Mouse (Mus musculus) liver, embryonic 16.5 days (tissue): ENCODE data around the gene Tpst1. TPM values are rescaled to one million over a fixed set of nuclear protein-coding genes. Genes with fewer than 3 reads are reported as not detected.

Experiments
- ATAC-seq: fragments of 200-750 bp; cut with Nextera tagmentation; 2 replicates; pipeline ENCODE4 v1.8.0; 2017; ENCODE audit warnings: low read depth, mild to moderate bottlenecking, moderate number of reproducible peaks, moderate library complexity
- H3K27ac ChIP-seq: fragments of 300-500 bp; sonication (generic); 2 replicates; pipeline ENCODE4 v1.5.1; 2014; ENCODE audit warnings: mild to moderate bottlenecking, low read length
- H3K27me3 ChIP-seq: fragments of 300-500 bp; sonication (generic); 2 replicates; pipeline ENCODE4 v1.6.1; 2014; ENCODE audit warnings: low read depth, low read length, mixed read lengths; ENCODE audit not compliant: control insufficient read depth, insufficient read depth
- H3K36me3 ChIP-seq: fragments of 300-500 bp; sonication (generic); 2 replicates; pipeline ENCODE4 v1.6.1; 2014; ENCODE audit warnings: mild to moderate bottlenecking; ENCODE audit not compliant: control insufficient read depth, insufficient read depth
- H3K4me1 ChIP-seq: fragments of 300-500 bp; sonication (generic); 2 replicates; pipeline ENCODE4 v1.6.1; 2014; ENCODE audit warnings: low read depth, low read length, mixed read lengths; ENCODE audit not compliant: control insufficient read depth
- H3K4me2 ChIP-seq: fragments of 300-500 bp; sonication (generic); 2 replicates; pipeline ENCODE4 v1.6.1; 2014; ENCODE audit warnings: low read depth, low read length, mixed read lengths
- H3K4me3 ChIP-seq: fragments of 300-500 bp; sonication (generic); 2 replicates; pipeline ENCODE4 v1.5.1; 2014; ENCODE audit warnings: low read depth, mild to moderate bottlenecking, low read length
- H3K9ac ChIP-seq: fragments of 300-500 bp; sonication (generic); 2 replicates; pipeline ENCODE4 v1.6.1; 2014; ENCODE audit warnings: low read depth, low read length
- H3K9me3 ChIP-seq: fragments of 300-500 bp; sonication (generic); replicated peaks from 2 replicates; pipeline ENCODE4 v1.6.1; 2016; ENCODE audit warnings: low read length; ENCODE audit not compliant: control insufficient read depth
- WGBS: fragments of 180-500 bp; shearing (Covaris S2); extraction: QIAGEN DNeasy Blood & Tissue Kit; methylation state at CpG from one replicate; pipeline ENCODE4 v1.1.7; 2014; ENCODE audit not compliant: insufficient replicate concordance; 5-methylcytosine and 5-hydroxymethylcytosine counted together
- polyA plus RNA-seq: library from polyadenylated mRNA; unstranded; fragments of >200 nt; fragmentation: Nextera tagmentation; extraction: Ambion mirVana; gene quantifications from 2 replicates; pipeline ENCODE4 v1.2.1, GENCODE M21; 2015

Tpst1 gene
- polyA plus RNA-seq, 1 experiment from 2014 or later: 20.9 TPM

DNA sequence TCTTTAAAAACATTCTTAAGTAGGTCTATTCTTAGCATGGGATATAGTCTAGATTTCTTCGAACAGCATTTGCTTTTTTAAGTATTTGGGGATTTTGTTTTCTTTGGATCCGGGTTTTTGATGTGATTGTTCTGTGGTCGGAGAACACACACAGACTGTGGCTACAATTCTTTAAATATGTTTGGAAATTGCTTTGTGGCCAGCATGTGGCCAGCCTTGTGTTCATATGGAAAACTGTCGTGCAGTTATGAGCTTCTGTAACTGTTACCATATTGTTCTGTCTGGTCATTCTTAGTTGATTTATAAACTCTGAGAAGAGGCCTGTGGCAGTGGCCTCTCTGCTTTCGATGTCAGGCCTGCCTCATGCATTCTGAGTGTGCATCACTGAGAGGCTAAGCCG is 44.8 kb downstream of the Tpst1 start:
- H3K4me2 ChIP-seq: no peak overlapping the region
- H3K4me1 ChIP-seq: no peaks in the 10 kb centered on the region
- no peaks in the 10 kb centered on the region for H3K9me3 ChIP-seq
- WGBS: 66% methylated on average over 6 of the region's 6 CpGs
- H3K27me3 ChIP-seq: no peaks in the 10 kb centered on the region
- ATAC-seq: no peak
- H3K36me3 ChIP-seq: no peaks in the 10 kb centered on the region
- H3K4me3 ChIP-seq: no peak overlapping the region
- no peak overlapping the region for H3K27ac ChIP-seq
- H3K9ac ChIP-seq: no peak overlapping the region

DNA sequence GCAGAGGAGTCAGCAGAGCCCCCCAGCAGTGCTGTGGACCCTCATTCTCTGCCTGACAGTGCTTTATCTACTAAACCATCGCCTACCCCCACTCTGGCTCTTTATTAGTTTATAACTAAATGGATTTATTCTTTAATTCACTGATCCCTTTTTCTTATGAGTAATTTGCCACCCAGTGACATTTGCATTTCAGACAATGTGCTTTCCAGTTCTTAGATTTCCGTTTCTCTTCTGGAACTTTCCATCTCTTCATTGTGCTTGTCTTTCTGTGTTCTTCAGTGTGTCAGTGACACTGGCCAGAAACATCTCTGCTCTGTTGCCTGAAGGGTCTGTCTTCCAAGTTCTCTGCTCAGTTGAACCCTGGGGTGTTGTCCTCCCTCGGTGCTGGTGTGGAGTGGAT is 46.1 kb downstream of the Tpst1 start:
- no peaks in the 10 kb centered on the region for H3K9me3 ChIP-seq
- no peaks in the 10 kb centered on the region for H3K27me3 ChIP-seq
- no peak overlapping the region for H3K27ac ChIP-seq
- WGBS: 64% methylated on average over 3 of the region's 3 CpGs
- no peak for ATAC-seq
- no peaks in the 10 kb centered on the region for H3K4me1 ChIP-seq
- no peak overlapping the region for H3K4me2 ChIP-seq
- no peak overlapping the region for H3K4me3 ChIP-seq
- H3K9ac ChIP-seq: no peak overlapping the region
- H3K36me3 ChIP-seq: no peaks in the 10 kb centered on the region

DNA sequence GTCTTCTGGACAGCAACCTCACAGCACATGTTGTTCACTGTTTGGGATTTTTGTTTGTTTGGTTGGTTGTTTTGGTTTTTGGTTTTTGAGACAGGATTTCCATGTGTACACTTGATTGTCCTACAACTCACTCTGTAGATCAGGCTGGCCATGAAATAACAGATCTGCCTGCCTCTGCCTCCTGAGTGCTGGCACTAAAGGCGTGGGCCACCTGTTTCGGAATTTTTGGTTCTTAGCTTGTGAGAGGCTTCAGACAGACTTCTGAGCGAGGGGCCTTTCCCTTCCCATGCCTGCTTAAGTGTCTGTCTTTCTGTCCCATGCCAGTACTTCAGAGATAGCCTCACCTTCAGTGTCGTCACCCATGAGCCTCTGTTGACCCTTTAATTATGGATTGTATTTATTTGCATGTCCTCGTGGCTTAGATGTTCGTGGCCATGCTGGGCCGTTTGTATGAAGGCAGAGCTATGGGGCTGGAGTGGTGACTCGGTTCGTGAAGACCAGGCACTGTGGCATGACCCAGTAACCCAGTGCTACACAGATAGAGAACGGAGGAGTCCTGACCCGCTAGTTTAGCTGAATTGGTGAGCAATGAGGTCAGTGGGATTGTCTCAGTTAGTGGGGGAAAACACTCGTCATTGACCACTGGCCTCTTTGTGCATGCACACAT is 47.1 kb downstream of the Tpst1 start:
- Histone ChIP-seq H3K4me2 (no peak overlapping the region), H3K27me3 (no peaks in the 10 kb centered on the region), H3K9ac (no peak overlapping the region), H3K4me3 (no peak overlapping the region), H3K36me3 (no peaks in the 10 kb centered on the region), H3K9me3 (no peaks in the 10 kb centered on the region), H3K4me1 (no peaks in the 10 kb centered on the region), H3K27ac (no peak overlapping the region)
- 69% methylated on average over 12 of the region's 12 CpGs for whole genome bisulfite sequencing
- ATAC-seq: no peak

DNA sequence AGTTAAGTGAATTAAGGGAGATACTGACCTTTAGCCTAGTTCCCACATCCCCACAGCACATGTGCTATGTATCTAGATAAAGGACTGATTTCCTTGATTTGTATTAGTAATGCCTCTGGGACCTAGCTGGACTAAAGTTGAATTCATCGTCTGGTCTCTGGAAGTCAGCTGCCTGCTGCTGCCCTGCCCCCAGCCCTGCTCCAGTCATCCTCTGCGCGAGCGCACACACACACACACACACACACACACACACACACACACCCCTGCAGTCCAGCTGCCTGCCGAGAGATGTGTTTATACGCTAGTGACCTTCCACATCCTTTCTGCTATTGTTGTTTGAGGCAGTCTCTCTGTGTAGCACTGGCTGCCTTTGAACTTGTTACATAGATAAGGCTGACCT is 47.8 kb downstream of the Tpst1 start:
- no peaks in the 10 kb centered on the region for H3K27me3 ChIP-seq
- ATAC-seq: no peak
- H3K27ac ChIP-seq: no peak overlapping the region
- WGBS: 72% methylated on average over 6 of the region's 6 CpGs
- no peaks in the 10 kb centered on the region for H3K9me3 ChIP-seq
- H3K4me1 ChIP-seq: no peaks in the 10 kb centered on the region
- no peaks in the 10 kb centered on the region for H3K36me3 ChIP-seq
- no peak overlapping the region for H3K4me3 ChIP-seq
- H3K9ac ChIP-seq: no peak overlapping the region
- H3K4me2 ChIP-seq: no peak overlapping the region

DNA sequence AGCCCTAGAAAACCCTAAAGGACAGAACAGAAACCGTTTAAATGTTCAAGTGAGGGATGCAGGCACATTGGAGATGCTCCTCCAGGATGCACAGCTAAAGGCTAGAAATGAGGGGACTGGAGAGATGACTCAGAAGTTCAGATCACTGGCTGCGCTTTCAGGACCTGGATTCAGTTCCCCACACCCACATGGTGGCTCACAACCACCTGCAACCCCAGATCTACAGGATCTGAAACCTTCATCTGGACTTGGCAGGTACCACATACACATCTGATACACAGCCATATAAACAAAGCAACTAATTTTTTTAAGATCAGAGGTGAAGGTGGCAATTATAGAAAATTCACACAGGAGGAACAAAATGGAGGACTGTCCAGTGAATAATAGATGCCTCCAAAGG is 49.2 kb downstream of the Tpst1 start:
- Histone ChIP-seq H3K4me1 (no peaks in the 10 kb centered on the region), H3K27me3 (no peaks in the 10 kb centered on the region), H3K4me3 (no peak overlapping the region), H3K4me2 (no peak overlapping the region), H3K36me3 (no peaks in the 10 kb centered on the region), H3K27ac (no peak overlapping the region), H3K9ac (no peak overlapping the region), H3K9me3 (no peaks in the 10 kb centered on the region)
- 74% methylated on average over 2 of the region's 2 CpGs for WGBS
- no peak for ATAC-seq

DNA sequence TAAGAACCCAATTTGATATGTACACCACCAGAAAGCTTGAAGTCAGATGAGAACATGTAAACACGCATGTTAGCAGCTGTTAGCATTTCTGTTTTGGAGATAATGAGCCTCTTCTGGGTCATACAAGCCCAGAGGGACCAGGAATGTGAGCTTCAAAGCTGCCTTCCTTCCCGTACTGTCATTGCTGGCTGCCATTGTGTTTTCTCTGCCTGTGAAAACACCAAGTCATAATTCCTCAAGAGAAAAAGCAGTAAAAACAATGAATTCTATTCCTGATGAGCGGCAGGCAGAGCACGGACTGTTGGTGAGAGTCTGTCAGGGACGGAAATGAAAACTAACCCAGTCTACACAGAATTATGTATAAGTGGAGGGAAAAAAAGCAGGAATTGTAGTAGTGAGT is 51.1 kb downstream of the Tpst1 start:
- Histone ChIP-seq H3K4me1 (no peaks in the 10 kb centered on the region), H3K4me3 (no peak overlapping the region), H3K9me3 (no peaks in the 10 kb centered on the region), H3K9ac (no peak overlapping the region), H3K4me2 (no peak overlapping the region), H3K27me3 (no peaks in the 10 kb centered on the region), H3K36me3 (no peaks in the 10 kb centered on the region), H3K27ac (no peak overlapping the region)
- WGBS: 76% methylated on average over 5 of the region's 5 CpGs
- ATAC-seq: no peak

DNA sequence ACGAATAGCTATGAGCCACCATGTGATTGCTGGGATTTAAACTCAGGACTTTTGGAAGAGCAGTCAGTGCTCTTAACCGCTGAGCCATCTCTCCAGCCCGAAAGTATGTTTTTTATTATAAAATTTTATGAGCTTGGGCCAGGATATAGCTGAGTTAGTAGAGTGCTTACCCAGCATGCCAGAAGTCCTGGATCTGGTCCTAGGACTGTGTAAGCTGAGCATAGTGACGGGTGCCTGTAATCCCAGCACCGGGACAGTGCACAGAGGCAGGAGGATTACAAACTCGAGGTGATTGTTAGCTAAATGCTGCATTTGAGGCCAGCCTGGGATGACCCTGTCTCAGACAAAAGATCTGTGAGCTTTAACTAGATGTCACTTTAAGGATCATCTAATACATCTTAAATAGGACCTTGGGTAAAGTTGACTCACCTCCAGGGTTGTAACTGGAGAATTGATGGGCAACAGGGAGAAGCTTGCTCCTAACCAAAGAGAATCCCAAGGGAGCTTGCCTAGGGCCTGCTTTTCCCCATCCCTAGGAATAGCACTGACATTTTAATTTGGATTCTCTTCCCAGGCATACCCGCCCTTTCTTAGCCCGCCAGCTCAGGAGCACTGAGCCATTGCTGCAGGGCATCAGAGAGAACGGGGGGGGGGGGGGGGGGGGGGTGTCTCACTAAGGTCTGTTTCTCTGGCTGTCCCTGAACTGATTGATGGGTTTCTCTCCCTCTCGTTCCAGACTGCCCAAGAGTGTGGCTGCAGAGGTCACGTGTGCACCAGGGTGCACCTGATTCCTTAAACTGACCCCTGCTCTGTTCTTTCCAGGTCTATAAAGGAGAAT is 55.8 kb downstream of the Tpst1 start:
- Histone ChIP-seq H3K4me3 (no peak overlapping the region), H3K4me2 (no peak overlapping the region), H3K9me3 (no peaks in the 10 kb centered on the region), H3K9ac (no peak overlapping the region), H3K4me1 (no peaks in the 10 kb centered on the region), H3K36me3 (no peaks in the 10 kb centered on the region), H3K27me3 (no peaks in the 10 kb centered on the region), H3K27ac (no peak overlapping the region)
- WGBS: 67% methylated on average over 11 of the region's 11 CpGs
- no peak for ATAC-seq

DNA sequence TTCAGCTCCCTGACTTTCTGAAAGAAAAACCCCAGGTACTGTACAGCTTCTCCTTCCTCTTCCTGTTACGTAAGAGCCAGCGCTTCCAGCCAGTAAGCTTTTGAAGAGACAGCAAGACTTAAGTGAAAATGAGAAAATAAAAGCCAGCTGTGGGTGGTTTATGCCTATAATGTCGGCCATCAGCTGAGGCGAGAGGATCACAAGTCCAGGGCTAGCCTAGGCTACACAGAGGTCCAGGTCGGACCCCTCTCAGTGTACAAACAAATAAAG is 56.3 kb downstream of the Tpst1 start:
- Histone ChIP-seq H3K36me3 (no peaks in the 10 kb centered on the region), H3K27ac (no peak overlapping the region), H3K27me3 (no peaks in the 10 kb centered on the region), H3K9ac (no peak overlapping the region), H3K9me3 (no peaks in the 10 kb centered on the region), H3K4me2 (no peak overlapping the region), H3K4me3 (no peak overlapping the region), H3K4me1 (no peaks in the 10 kb centered on the region)
- WGBS: 58% methylated on average over 5 of the region's 5 CpGs
- ATAC-seq: no peak

DNA sequence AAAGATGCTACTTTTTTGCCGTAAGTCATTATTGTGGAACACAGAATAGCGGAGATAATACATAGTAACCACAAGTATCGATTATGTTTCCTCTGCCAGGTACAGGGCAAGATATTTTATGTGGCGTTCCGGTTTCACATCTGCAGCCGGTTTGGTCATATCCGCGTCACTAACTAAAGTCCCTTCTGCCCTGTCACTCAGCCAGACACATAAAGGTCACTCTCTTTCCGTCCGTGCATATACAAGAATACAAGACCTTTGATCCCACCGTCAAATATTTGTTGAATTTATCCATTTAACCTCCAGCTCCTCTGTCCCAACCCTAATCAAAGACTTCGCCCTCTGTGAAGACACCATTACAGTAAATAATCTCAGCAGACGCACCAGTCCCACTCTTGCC is 63.5 kb downstream of the Tpst1 start:
- Histone ChIP-seq H3K4me3 (no peak overlapping the region), H3K36me3 (no peaks in the 10 kb centered on the region), H3K27me3 (no peaks in the 10 kb centered on the region), H3K4me1 (peaks cover 2% of the 10 kb centered on the region; the same call in 1 of the 2 replicates), H3K27ac (no peak overlapping the region), H3K4me2 (no peak overlapping the region), H3K9me3 (no peaks in the 10 kb centered on the region), H3K9ac (no peak overlapping the region)
- peak; percentile 45 for ATAC-seq
- 77% methylated on average over 13 of the region's 13 CpGs for WGBS
